Mouse (Mus musculus) forebrain, embryonic 16.5 days (tissue): ENCODE measurements at regions not wholly inside any gene's neighbourhood (a gene's known extent, or its start where the extent isn't known, plus 50 kb on each side); places are given as distances from the start of the nearest gene placed in this dataset.
A peak's percentile ranks its signal among the peaks of the same experiment; 100 is the strongest.

ENCODE experiments used
- ATAC-seq: fragments of 200-750 bp; cut with Nextera tagmentation; 2 replicates; pipeline ENCODE4 v1.8.0; 2017; ENCODE audit warnings: mild to moderate bottlenecking, moderate library complexity
- H3K27ac ChIP-seq: fragments of 300-500 bp; sonication (generic); 2 replicates; pipeline ENCODE4 v1.5.1; 2014; ENCODE audit warnings: low read length, control low read depth
- H3K27me3 ChIP-seq: fragments of 300-500 bp; sonication (generic); replicated peaks from 2 replicates; pipeline ENCODE4 v1.6.1; 2014; ENCODE audit warnings: low read length; ENCODE audit not compliant: control insufficient read depth, insufficient read depth
- H3K36me3 ChIP-seq: fragments of 300-500 bp; sonication (generic); 2 replicates; pipeline ENCODE4 v1.6.1; 2014; ENCODE audit not compliant: control insufficient read depth, insufficient read depth
- H3K4me1 ChIP-seq: fragments of 300-500 bp; sonication (generic); replicated peaks from 2 replicates; pipeline ENCODE4 v1.6.1; 2014; ENCODE audit warnings: low read length; ENCODE audit not compliant: control insufficient read depth, insufficient read depth
- H3K4me2 ChIP-seq: fragments of 300-500 bp; sonication (generic); 2 replicates; pipeline ENCODE4 v1.6.1; 2014; ENCODE audit warnings: mild to moderate bottlenecking, low read length, control low read depth
- H3K4me3 ChIP-seq: fragments of 300-500 bp; sonication (generic); replicated peaks from 2 replicates; pipeline ENCODE4 v1.5.1; 2014; ENCODE audit warnings: mild to moderate bottlenecking, low read length, control low read depth
- H3K9ac ChIP-seq: fragments of 300-500 bp; sonication (generic); replicated peaks from 2 replicates; pipeline ENCODE4 v1.6.1; 2014; ENCODE audit warnings: low read depth, low read length, control low read depth
- H3K9me3 ChIP-seq: fragments of 300-500 bp; sonication (generic); 2 replicates; pipeline ENCODE4 v1.6.1; 2016; ENCODE audit warnings: low read length; ENCODE audit not compliant: control insufficient read depth
- WGBS: fragments of 180-500 bp; shearing (Covaris S2); extraction: QIAGEN DNeasy Blood & Tissue Kit; methylation state at CpG from one replicate; pipeline ENCODE4 v1.1.7; 2014; 5-methylcytosine and 5-hydroxymethylcytosine counted together

GRCm38 (mm10) chr3:58162238-58162637 lies 252.3 kb upstream of the Tsc22d2 start:
- no peak overlapping the region for H3K4me3 ChIP-seq
- no peaks in the 10 kb centered on the region for H3K4me1 ChIP-seq
- 22% methylated on average over 10 of the region's 10 CpGs for WGBS
- no peaks in the 10 kb centered on the region for H3K9me3 ChIP-seq
- H3K36me3 ChIP-seq: no peaks in the 10 kb centered on the region
- no peaks in the 10 kb centered on the region for H3K27me3 ChIP-seq
- H3K9ac ChIP-seq: no peak overlapping the region
- no peak overlapping the region for H3K27ac ChIP-seq
- no peak overlapping the region for H3K4me2 ChIP-seq
- ATAC-seq: no peak

- H3K9me3 ChIP-seq: no peaks in the 10 kb centered on the region
- WGBS: 9% methylated on average over 10 of the region's 10 CpGs
- no peak overlapping the region for H3K9ac ChIP-seq
- no peak overlapping the region for H3K27ac ChIP-seq
- peak; percentile 38 for ATAC-seq
- no peak overlapping the region for H3K4me2 ChIP-seq
- H3K27me3 ChIP-seq: no peaks in the 10 kb centered on the region
- H3K4me3 ChIP-seq: no peak overlapping the region
- 0 out of 2 replicates have a peak, but pooled peaks cover 3% of the 10 kb centered on the region for H3K4me1 ChIP-seq
- no peaks in the 10 kb centered on the region for H3K36me3 ChIP-seq
Observed at GRCm38 (mm10) chr3:58163806-58164205, 250.7 kb upstream of the Tsc22d2 start.

DNA sequence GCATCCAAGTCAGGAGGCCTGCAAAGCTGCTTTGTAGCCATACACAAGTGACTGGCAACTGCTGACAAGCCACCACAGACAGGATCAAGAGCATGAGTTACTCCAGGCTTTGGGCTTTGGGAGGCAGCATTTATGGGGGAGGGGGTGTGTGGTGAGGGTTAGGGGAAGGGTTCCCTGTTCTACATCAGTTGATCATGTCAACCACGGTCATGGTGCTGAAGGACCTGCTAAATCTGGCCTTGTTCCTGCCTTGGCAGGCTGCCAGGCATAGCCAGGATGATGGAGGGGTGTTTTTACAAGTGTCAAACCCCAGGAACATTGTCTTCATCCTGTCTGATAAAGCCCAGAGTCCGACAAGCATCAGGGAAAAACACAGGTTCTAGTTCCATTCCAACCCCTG lies 247.9 kb upstream of the Tsc22d2 start:
- Histone ChIP-seq H3K27ac (no peak overlapping the region), H3K27me3 (no peaks in the 10 kb centered on the region), H3K4me1 (0 out of 2 replicates have a peak, but pooled peaks cover 6% of the 10 kb centered on the region), H3K36me3 (no peaks in the 10 kb centered on the region), H3K9me3 (no peaks in the 10 kb centered on the region), H3K4me3 (no peak overlapping the region), H3K4me2 (no peak overlapping the region), H3K9ac (no peak overlapping the region)
- WGBS: 36% methylated on average over 2 of the region's 2 CpGs
- ATAC-seq: no peak

DNA sequence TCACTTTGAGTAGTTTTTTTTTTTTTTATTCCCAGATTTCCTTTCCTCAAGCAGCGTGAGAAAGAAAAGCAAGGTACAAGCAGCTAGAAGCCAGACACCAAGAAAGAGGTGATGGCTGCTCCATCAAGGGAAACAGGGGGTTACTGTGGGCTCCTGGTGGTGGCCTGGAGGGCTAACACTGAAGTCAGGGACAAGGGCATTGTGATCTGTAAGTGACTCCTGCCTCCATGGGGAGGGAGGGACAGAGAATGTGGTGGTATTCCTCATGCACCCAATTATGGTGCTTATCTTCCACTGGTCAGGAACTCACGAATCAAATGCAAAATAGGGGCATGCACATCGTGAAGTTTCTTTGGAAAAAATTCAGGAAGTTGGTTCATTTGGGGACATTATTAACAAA lies 247.4 kb upstream of the Tsc22d2 start:
- Histone ChIP-seq H3K27me3 (no peaks in the 10 kb centered on the region), H3K9me3 (no peaks in the 10 kb centered on the region), H3K4me2 (no peak overlapping the region), H3K36me3 (no peaks in the 10 kb centered on the region), H3K4me1 (0 out of 2 replicates have a peak, but pooled peaks cover 6% of the 10 kb centered on the region), H3K4me3 (no peak overlapping the region), H3K9ac (no peak overlapping the region), H3K27ac (no peak overlapping the region)
- no peak for ATAC-seq
- 80% methylated on average over 3 of the region's 3 CpGs for WGBS

GRCm38 (mm10) chr3:58167761-58168290 lies 246.7 kb upstream of the Tsc22d2 start:
- Histone ChIP-seq H3K4me3 (no peak overlapping the region), H3K9ac (no peak overlapping the region), H3K9me3 (no peaks in the 10 kb centered on the region), H3K27me3 (no peaks in the 10 kb centered on the region), H3K27ac (no peak overlapping the region), H3K4me1 (0 out of 2 replicates have a peak, but pooled peaks cover 6% of the 10 kb centered on the region), H3K4me2 (no peak overlapping the region), H3K36me3 (no peaks in the 10 kb centered on the region)
- no peak for ATAC-seq
- 100% methylated on average over 1 of the region's 1 CpGs for WGBS

DNA sequence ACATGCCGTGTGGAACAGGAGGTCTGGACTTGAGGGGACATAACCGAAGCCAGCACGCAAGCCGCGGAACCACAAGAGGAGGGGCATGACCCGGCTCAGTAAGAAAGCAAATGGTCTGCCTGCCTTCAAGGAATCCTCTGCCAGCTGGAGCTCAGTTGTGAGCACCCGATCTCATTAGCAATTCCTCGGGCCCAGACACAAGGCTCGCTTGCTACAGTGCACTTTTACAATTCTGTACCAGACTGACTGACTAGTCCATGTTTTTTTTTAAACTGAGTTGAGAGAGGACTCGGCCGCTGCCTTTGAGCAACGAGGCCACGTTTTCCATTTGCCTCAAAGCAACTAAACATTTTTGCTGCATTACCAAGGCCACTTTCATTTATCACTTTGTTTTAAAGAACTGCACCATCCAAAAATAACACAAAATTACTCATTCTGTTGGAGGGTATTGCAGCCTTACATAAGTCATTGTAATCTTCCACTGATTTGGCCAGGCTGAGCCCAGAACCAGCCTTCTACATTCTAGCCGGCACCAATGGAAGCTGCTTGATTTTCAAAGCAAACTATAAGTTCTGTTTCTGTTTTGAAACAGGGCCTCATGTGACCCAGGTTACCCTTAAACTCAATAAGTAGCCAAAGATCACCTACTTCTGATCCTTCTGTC lies 245.9 kb upstream of the Tsc22d2 start:
- WGBS: 37% methylated on average over 14 of the region's 14 CpGs
- H3K4me2 ChIP-seq: no peak overlapping the region; the same call in 1 of the 2 replicates
- H3K27ac ChIP-seq: no peak overlapping the region

GRCm38 (mm10) chr3:58169786-58170185 lies 244.7 kb upstream of the Tsc22d2 start:
- ATAC-seq: no peak
- Histone ChIP-seq H3K9ac (no peak overlapping the region), H3K27me3 (no peaks in the 10 kb centered on the region), H3K4me1 (0 out of 2 replicates have a peak, but pooled peaks cover 6% of the 10 kb centered on the region), H3K27ac (no peak overlapping the region), H3K36me3 (no peaks in the 10 kb centered on the region), H3K4me3 (no peak overlapping the region), H3K9me3 (no peaks in the 10 kb centered on the region), H3K4me2 (no peak overlapping the region)
- WGBS: 87% methylated on average over 6 of the region's 6 CpGs

More for the DNA sequence above, 245.9 kb upstream of the Tsc22d2 start:
- no peaks in the 10 kb centered on the region for H3K36me3 ChIP-seq
- ATAC-seq: peak; percentile 86
- H3K4me3 ChIP-seq: no peak overlapping the region
- H3K9ac ChIP-seq: no peak overlapping the region
- H3K9me3 ChIP-seq: no peaks in the 10 kb centered on the region
- no peaks in the 10 kb centered on the region for H3K27me3 ChIP-seq
- 0 out of 2 replicates have a peak, but pooled peaks cover 6% of the 10 kb centered on the region for H3K4me1 ChIP-seq

DNA sequence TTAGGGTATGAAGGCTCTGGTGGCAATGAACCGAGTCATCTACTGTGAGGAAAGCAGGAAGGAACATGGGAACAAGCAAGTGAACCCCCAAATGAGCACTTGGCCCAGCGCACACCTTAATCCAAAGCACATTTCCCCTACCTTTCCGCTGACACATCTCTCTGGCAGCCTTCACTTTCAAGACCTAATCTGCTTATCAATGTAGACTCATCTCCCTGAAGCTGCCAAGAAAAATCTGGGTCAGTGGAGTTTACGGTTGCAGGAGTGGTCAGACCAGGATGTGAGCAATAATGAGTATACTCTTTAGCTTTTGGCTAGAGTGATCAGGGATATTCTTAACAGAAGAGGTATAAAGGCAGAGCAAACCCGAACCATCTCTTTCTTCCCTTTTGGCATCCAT lies 242.4 kb upstream of the Tsc22d2 start:
- Histone ChIP-seq H3K27me3 (no peaks in the 10 kb centered on the region), H3K36me3 (no peaks in the 10 kb centered on the region), H3K4me1 (0 out of 2 replicates have a peak, but pooled peaks cover 6% of the 10 kb centered on the region), H3K4me3 (no peak overlapping the region), H3K4me2 (no peak overlapping the region), H3K27ac (no peak overlapping the region), H3K9ac (no peak overlapping the region), H3K9me3 (no peaks in the 10 kb centered on the region)
- ATAC-seq: no peak
- 90% methylated on average over 5 of the region's 5 CpGs for WGBS

- no peak overlapping the region for H3K9ac ChIP-seq
- H3K27ac ChIP-seq: no peak overlapping the region
- H3K27me3 ChIP-seq: no peaks in the 10 kb centered on the region
- H3K36me3 ChIP-seq: no peaks in the 10 kb centered on the region
- no peak overlapping the region for H3K4me3 ChIP-seq
- no peak overlapping the region for H3K4me2 ChIP-seq
- H3K4me1 ChIP-seq: 0 out of 2 replicates have a peak, but pooled peaks cover 3% of the 10 kb centered on the region
- no peak for ATAC-seq
- WGBS: 95% methylated on average over 1 of the region's 1 CpGs
- H3K9me3 ChIP-seq: no peaks in the 10 kb centered on the region
Observed at GRCm38 (mm10) chr3:58173821-58174220, 240.7 kb upstream of the Tsc22d2 start.
